Mouse (Mus musculus) E14TG2a.4 (cell line): ENCODE results near the gene Odf3l2.

Experiments
- CTCF ChIP-seq: conservative IDR thresholded peaks from 2 replicates; pipeline ENCODE4 v1.5.1; 2014; ENCODE audit warnings: low read length
- POU5F1 ChIP-seq: IDR thresholded peaks from 2 replicates; pipeline ENCODE4 v1.6.1; 2014; ENCODE audit warnings: low read length, borderline replicate concordance

DNA sequence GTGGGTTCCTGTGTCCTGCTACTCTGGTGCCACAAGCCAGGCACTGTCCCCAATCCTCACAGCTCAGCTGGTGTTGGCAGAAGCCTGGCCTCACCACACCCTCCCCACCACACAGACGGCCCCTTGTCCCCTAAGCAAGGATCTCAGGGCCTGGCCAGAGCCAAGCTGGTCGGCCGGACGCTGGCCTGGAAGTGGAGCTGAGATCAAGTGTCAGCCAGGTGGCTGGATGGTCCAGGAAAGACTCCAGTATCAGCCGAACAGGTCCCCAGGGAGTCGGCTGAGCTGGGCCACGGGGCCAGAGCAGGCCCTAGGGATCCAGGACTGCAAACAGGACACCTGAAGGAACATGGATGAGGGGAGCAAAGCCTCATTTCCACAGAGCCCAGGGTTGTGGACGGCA is at the start of gene Odf3l2:
- TF ChIP-seq CTCF = no peak
- no peak for TF ChIP-seq POU5F1
